Mouse (Mus musculus) stomach, postnatal 0 days (tissue): ENCODE measurements around the gene Rpl11. TPM values are rescaled to one million over a fixed set of nuclear protein-coding genes. Genes with fewer than 3 reads are reported as not detected.
A peak's percentile ranks its signal among the peaks of the same experiment; 100 is the strongest.

Experiments
- ATAC-seq: fragments of 200-750 bp; cut with Nextera tagmentation; 2 replicates; pipeline ENCODE4 v1.8.0; 2017; ENCODE audit not compliant: low FRiP score, low TSS enrichment
- DNase-seq: peaks from one replicate; pipeline ENCODE4 v3.0.0-alpha.2; 2016; ENCODE audit warnings: low spot score
- H3K27ac ChIP-seq: fragments of 300-500 bp; sonication (generic); replicated peaks from 2 replicates; pipeline ENCODE4 v1.5.1; 2014; ENCODE audit warnings: mild to moderate bottlenecking, control low read depth
- H3K27me3 ChIP-seq: fragments of 300-500 bp; sonication (generic); 2 replicates; pipeline ENCODE4 v1.6.1; 2014; ENCODE audit warnings: low read length; ENCODE audit not compliant: control insufficient read depth, insufficient read depth
- H3K36me3 ChIP-seq: fragments of 300-500 bp; sonication (generic); 2 replicates; pipeline ENCODE4 v1.6.1; 2014; ENCODE audit warnings: low read length, mixed read lengths; ENCODE audit not compliant: control insufficient read depth, insufficient read depth
- H3K4me1 ChIP-seq: fragments of 300-500 bp; sonication (generic); replicated peaks from 2 replicates; pipeline ENCODE4 v1.6.1; 2014; ENCODE audit warnings: antibody characterized with exemption; ENCODE audit not compliant: control insufficient read depth, insufficient read depth
- H3K4me2 ChIP-seq: fragments of 300-500 bp; sonication (generic); replicated peaks from 2 replicates; pipeline ENCODE4 v1.6.1; 2014; ENCODE audit warnings: low read depth, mild to moderate bottlenecking, control low read depth, moderate library complexity
- H3K4me3 ChIP-seq: fragments of 300-500 bp; sonication (generic); 2 replicates; pipeline ENCODE4 v1.5.1; 2014; ENCODE audit warnings: low read depth, low read length, control low read depth
- H3K9ac ChIP-seq: fragments of 300-500 bp; sonication (generic); 2 replicates; pipeline ENCODE4 v1.6.1; 2014; ENCODE audit warnings: mild to moderate bottlenecking, low read length, control low read depth, mixed read lengths
- H3K9me3 ChIP-seq: fragments of 300-500 bp; sonication (generic); 2 replicates; pipeline ENCODE4 v1.6.1; 2016; ENCODE audit warnings: low read length; ENCODE audit not compliant: control insufficient read depth
- CTCF ChIP-seq: IDR thresholded peaks from 2 replicates; pipeline ENCODE4 v1.5.1; 2016; ENCODE audit warnings: antibody characterized with exemption, low read depth, mild to moderate bottlenecking, moderate library complexity
- EP300 ChIP-seq: optimal IDR thresholded peaks from 2 replicates; pipeline ENCODE3; 2016; ENCODE audit warnings: antibody characterized with exemption
- WGBS: fragments of 180-500 bp; shearing (Covaris S2); extraction: QIAGEN DNeasy Blood & Tissue Kit; methylation state at CpG from one replicate; pipeline ENCODE4 v1.1.7; 2014; 5-methylcytosine and 5-hydroxymethylcytosine counted together
- polyA plus RNA-seq: library from polyadenylated mRNA; unstranded; fragments of >200 nt; fragmentation: Nextera tagmentation; extraction: Ambion mirVana; gene quantifications from 2 replicates; pipeline ENCODE4 v1.2.1, GENCODE M21; 2015

Gene Rpl11
- polyA plus RNA-seq, 1 experiment from 2014 or later: 402 TPM

DNA sequence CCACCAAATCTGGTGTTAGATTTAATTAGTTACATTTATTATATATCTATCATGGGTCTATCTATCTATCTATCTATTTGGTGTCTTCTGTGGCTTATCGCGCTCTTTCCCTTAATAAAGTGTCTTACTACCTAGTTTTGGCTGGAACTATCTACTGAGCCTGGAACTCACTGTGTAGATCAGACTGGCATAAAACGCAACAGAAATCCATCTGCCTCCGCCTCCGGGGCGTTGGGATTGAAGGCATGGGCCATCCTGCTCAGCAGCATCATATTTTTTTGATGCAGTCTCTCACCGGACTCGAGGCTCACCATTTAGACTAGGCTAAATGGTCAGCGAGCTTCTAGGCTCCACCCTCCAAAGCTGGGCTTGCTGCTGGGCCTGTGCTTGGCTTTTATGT is 65.5 kb downstream of the Rpl11 start:
- peak overlapping the region; percentile 90 for H3K27ac ChIP-seq
- H3K4me2 ChIP-seq: peak overlapping the region; percentile 97
- 0 out of 2 replicates have a peak, but pooled peaks cover 4% of the 10 kb centered on the region for H3K36me3 ChIP-seq
- no peaks in the 10 kb centered on the region for H3K4me1 ChIP-seq
- no peak for ATAC-seq
- WGBS: 63% methylated on average over 9 of the region's 9 CpGs
- H3K27me3 ChIP-seq: no peaks in the 10 kb centered on the region
- no peaks in the 10 kb centered on the region for H3K9me3 ChIP-seq
- H3K9ac ChIP-seq: no peak overlapping the region
- TF ChIP-seq EP300 (no peak), CTCF (no peak)
- peak overlapping the region; percentile 98 for H3K4me3 ChIP-seq
- no peak for DNase-seq

DNA sequence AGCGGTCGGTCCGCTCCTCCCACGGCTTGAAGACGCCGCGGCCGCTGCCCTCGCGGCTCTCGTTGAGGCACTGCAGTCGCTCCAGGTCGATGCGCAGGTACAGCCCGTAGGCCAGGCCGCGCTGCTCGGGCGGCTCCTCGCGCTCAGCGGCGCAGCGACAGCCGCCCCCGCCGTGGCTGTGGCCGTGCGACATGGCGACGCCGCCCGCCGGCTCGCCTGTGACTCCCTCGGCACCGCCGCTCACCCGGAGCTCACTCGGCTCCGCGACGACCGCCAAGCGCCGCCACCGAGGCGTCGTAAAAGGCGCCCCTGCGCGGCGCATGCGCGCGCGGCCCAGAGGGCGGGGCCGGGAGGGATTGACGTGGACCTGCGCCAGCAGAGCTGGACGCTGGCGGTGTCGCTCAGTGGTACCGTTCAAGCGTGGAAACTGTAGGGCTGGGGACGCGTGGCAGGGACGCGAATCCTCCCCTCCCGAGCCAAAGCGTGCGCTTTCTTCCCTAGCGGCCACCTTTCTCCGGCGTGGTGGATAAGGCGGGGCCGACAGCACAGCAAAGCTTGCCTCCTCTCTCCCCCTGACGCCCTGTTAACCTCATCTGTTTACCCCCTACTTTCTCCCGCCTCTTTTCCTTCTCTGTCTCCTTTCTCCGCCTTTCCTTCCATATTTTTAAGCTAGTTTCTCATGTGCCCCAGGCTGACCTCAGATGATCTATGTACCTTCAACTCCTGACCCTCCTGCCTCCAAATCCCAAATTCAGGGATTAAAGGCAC is 66.1 kb downstream of the Rpl11 start, which contains the start of gene Pithd1:
Pithd1 (minus strand) TSS at position 322 of the 768 bp plus-strand sequence.
- under 1% methylated on average over 79 of the region's 81 CpGs for WGBS
- ATAC-seq: peak; percentile 90
- peak; percentile 53 for TF ChIP-seq CTCF
- TF ChIP-seq EP300: no peak

DNA sequence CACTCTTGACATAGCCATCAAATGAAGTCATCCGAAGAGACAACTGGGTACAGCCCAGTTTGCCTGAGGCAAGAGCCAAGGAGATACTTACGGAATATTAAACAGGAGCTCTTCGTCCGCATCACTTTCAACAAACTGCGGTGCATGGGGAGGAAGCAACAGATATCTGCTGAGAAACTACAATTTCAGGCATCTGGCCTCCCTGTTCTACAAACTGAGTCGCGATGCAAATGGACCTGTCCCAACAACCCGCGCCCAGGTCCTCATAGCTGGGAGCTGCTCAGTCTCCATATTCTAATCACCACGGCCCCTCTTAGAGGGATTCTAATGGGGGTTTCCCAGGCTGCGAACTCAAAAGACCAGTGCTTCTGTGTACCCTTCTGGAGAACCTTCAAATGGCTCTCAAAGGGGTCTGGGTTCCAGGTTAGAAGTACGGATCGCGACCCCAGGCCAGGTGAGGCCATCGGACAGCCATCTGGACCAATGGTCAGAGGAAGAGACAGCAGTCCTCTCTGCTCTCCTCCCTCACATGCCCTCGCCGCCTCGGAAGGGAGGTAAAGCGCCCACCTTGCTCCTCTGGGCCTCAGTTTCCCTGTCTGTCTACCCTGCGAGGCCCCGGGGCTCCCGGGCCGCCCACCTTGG is 66.8 kb downstream of the Rpl11 start:
- peak overlapping the region; percentile 90 for H3K27ac ChIP-seq
- peak overlapping the region; percentile 95 for H3K9ac ChIP-seq
- DNase-seq: no peak
- 0 out of 2 replicates have a peak, but pooled peaks cover 4% of the 10 kb centered on the region for H3K36me3 ChIP-seq
- no peaks in the 10 kb centered on the region for H3K27me3 ChIP-seq
- H3K4me2 ChIP-seq: peak overlapping the region; percentile 97
- H3K4me3 ChIP-seq: peak overlapping the region; percentile 98
- no peak for TF ChIP-seq CTCF
- no peak; the same call in 1 of the 2 replicates for ATAC-seq
- H3K4me1 ChIP-seq: no peaks in the 10 kb centered on the region
- H3K9me3 ChIP-seq: no peaks in the 10 kb centered on the region
- WGBS: 5% methylated on average over 23 of the region's 23 CpGs

More for the DNA sequence above, 66.1 kb downstream of the Rpl11 start, which contains the start of gene Pithd1:
- no peaks in the 10 kb centered on the region for H3K9me3 ChIP-seq
- peak within 1 kb of the TSS; percentile 90 for H3K27ac ChIP-seq
- H3K36me3 ChIP-seq: 0 out of 2 replicates have a peak, but pooled peaks cover 4% of the 10 kb centered on the region
- peak within 1 kb of the TSS; percentile 97 for H3K4me2 ChIP-seq
- peak within 1 kb of the TSS; percentile 95 for H3K9ac ChIP-seq
- no peaks in the 10 kb centered on the region for H3K27me3 ChIP-seq
- peak; percentile 94 for DNase-seq
- peak within 1 kb of the TSS; percentile 98 for H3K4me3 ChIP-seq
- no peaks in the 10 kb centered on the region for H3K4me1 ChIP-seq

- H3K27me3 ChIP-seq: no peaks in the 10 kb centered on the region
- H3K9me3 ChIP-seq: no peaks in the 10 kb centered on the region
- no peak for ATAC-seq
- DNase-seq: no peak
- H3K4me1 ChIP-seq: no peaks in the 10 kb centered on the region
- H3K27ac ChIP-seq: no peak overlapping the region
- peak overlapping the region; percentile 98; the same call in 1 of the 2 replicates for H3K4me3 ChIP-seq
- 0 out of 2 replicates have a peak, but pooled peaks cover 4% of the 10 kb centered on the region for H3K36me3 ChIP-seq
- no peak for TF ChIP-seq CTCF
- no peak for TF ChIP-seq EP300
- peak overlapping the region; percentile 97 for H3K4me2 ChIP-seq
- 74% methylated on average over 7 of the region's 7 CpGs for WGBS
- peak overlapping the region; percentile 95 for H3K9ac ChIP-seq
Observed at GRCm38 (mm10) chr4:135985769-135986168, 67.5 kb downstream of the Rpl11 start.

DNA sequence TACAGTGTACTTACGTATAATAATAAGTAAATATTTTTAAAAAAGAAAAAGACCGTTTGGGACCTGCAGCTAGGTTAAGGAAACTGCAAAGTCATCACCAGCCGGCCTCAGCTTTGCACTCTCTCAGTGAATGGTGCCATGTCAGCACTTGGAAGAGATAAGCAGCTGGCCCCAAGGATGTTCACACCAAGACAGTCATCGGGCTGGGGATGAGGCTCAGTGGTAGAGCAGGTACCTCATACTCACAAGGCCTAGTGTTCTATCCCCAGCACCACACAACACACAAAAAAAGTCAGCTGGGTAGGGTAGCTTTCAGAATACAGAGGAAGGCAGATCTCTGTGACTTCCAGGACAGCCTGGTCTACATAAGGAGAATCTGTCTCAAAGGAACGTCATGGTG is 68.0 kb downstream of the Rpl11 start:
- no peaks in the 10 kb centered on the region for H3K4me1 ChIP-seq
- no peak overlapping the region for H3K4me3 ChIP-seq
- ATAC-seq: no peak

DNA sequence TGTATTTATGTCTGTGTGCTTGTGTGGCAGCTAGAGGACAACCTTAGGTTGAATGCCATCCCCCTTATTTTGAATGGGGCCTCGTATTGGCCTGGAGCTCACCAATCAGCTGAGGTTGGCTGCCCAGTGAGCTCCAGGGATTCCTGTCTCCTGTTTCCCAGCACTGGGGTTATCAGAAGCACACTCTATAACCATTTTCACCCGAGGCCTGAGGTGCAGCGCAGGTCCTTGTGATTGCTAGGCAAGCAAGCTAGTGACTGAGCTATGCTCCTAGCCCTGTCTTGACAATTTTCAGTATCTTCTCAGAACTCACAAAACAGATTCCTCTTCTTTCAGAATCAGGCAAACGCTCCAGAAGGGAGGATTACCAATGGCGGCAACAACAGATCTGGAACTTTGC is 68.7 kb downstream of the Rpl11 start:
- 79% methylated on average over 5 of the region's 5 CpGs for WGBS
- ATAC-seq (no peak), DNase-seq (no peak)
- no peak for TF ChIP-seq CTCF
- TF ChIP-seq EP300: no peak
- no peak overlapping the region for H3K4me2 ChIP-seq
- H3K9me3 ChIP-seq: no peaks in the 10 kb centered on the region
- no peak overlapping the region for H3K27ac ChIP-seq
- no peak overlapping the region for H3K4me3 ChIP-seq
- H3K27me3 ChIP-seq: no peaks in the 10 kb centered on the region
- no peaks in the 10 kb centered on the region for H3K4me1 ChIP-seq
- 0 out of 2 replicates have a peak, but pooled peaks cover 4% of the 10 kb centered on the region for H3K36me3 ChIP-seq
- H3K9ac ChIP-seq: no peak overlapping the region

More for the DNA sequence above, 68.0 kb downstream of the Rpl11 start:
- H3K9ac ChIP-seq: no peak overlapping the region
- DNase-seq: no peak
- WGBS: 85% methylated on average over 5 of the region's 5 CpGs
- H3K4me2 ChIP-seq: no peak overlapping the region
- TF ChIP-seq CTCF: no peak
- no peak for TF ChIP-seq EP300
- 0 out of 2 replicates have a peak, but pooled peaks cover 4% of the 10 kb centered on the region for H3K36me3 ChIP-seq
- H3K27me3 ChIP-seq: no peaks in the 10 kb centered on the region
- H3K9me3 ChIP-seq: no peaks in the 10 kb centered on the region
- no peak overlapping the region for H3K27ac ChIP-seq
